Mouse (Mus musculus) midbrain, embryonic 10.5 days (tissue): ENCODE measurements around the gene Kremen2. TPM values are rescaled to one million over a fixed set of nuclear protein-coding genes. Genes with fewer than 3 reads are reported as not detected.

ENCODE experiments used
- polyA plus RNA-seq: library from polyadenylated mRNA; unstranded; fragments of >200 nt; fragmentation: Nextera tagmentation; extraction: Ambion mirVana; gene quantifications from 2 replicates; pipeline ENCODE4 v1.2.1, GENCODE M21; 2016

Kremen2 gene
- polyA plus RNA-seq, 1 experiment from 2014 or later = 2.3 TPM

Other genes starting within 250 kb of the Kremen2 start
- 27.5 and 28.7 TPM in 2 replicates for gene Zfp213, start 181.6 kb downstream of the Kremen2 start, polyA plus RNA-seq
- 19.8 and 25.7 TPM in 2 replicates for gene Zfp13, start 146.3 kb downstream of the Kremen2 start, polyA plus RNA-seq
- gene Zscan10, start 145.0 kb downstream of the Kremen2 start, polyA plus RNA-seq = 0.12 and 0.19 TPM in 2 replicates
- gene Mmp25, start 100.6 kb downstream of the Kremen2 start, polyA plus RNA-seq = 0.89 and 1.1 TPM in 2 replicates
- gene Bicdl2, start 85.3 kb downstream of the Kremen2 start, polyA plus RNA-seq = 0.32 TPM in 1 of 2 replicates, not detected in the other
- gene Hcfc1r1, start 72.2 kb downstream of the Kremen2 start, polyA plus RNA-seq = 29.5 and 36.4 TPM in 2 replicates
- 74.2 and 77.3 TPM in 2 replicates for gene Thoc6, start 72.0 kb downstream of the Kremen2 start, polyA plus RNA-seq
- gene Tnfrsf12a, start 68.4 kb downstream of the Kremen2 start, polyA plus RNA-seq = 3.2 and 3.8 TPM in 2 replicates
- 3.5 and 10.1 TPM in 2 replicates for gene Cldn6, start 66.6 kb downstream of the Kremen2 start, polyA plus RNA-seq
- gene Cldn9, start 61.8 kb downstream of the Kremen2 start, polyA plus RNA-seq = 1.5 and 3.1 TPM in 2 replicates
- gene 1520401A03Rik, start 23.1 kb downstream of the Kremen2 start, polyA plus RNA-seq = not detected in 2 replicates
- 58.5 and 59.7 TPM in 2 replicates for gene Pkmyt1, start 19.5 kb downstream of the Kremen2 start, polyA plus RNA-seq
- gene Paqr4, start 5.0 kb downstream of the Kremen2 start, polyA plus RNA-seq = 27.6 and 36.2 TPM in 2 replicates
- 187 and 202 TPM in 2 replicates for gene Flywch1, start 25.8 kb upstream of the Kremen2 start, polyA plus RNA-seq
- gene Flywch2, start 40.2 kb upstream of the Kremen2 start, polyA plus RNA-seq = 19.5 and 23.4 TPM in 2 replicates
- 509 and 515 TPM in 2 replicates for gene Srrm2, start 44.7 kb upstream of the Kremen2 start, polyA plus RNA-seq
- gene Elob, start 83.3 kb upstream of the Kremen2 start, polyA plus RNA-seq = 1,078 TPM in 2 replicates
- 0.28 and 0.52 TPM in 2 replicates for gene Prss33, start 90.2 kb upstream of the Kremen2 start, polyA plus RNA-seq
- gene Prss32, start 98.0 kb upstream of the Kremen2 start, polyA plus RNA-seq = not detected in 2 replicates
- gene Prss41, start 98.3 kb upstream of the Kremen2 start, polyA plus RNA-seq = 1.7 and 2.3 TPM in 2 replicates
- not detected in 2 replicates for gene Prss21, start 122.2 kb upstream of the Kremen2 start, polyA plus RNA-seq
- not detected in 2 replicates for gene Dcpp1, start 135.0 kb upstream of the Kremen2 start, polyA plus RNA-seq
- not detected in 2 replicates for gene Dcpp2, start 135.0 kb upstream of the Kremen2 start, polyA plus RNA-seq
- not detected in 2 replicates for gene Dcpp3, start 171.6 kb upstream of the Kremen2 start, polyA plus RNA-seq
- not detected in 2 replicates for gene Sbp, start 195.8 kb upstream of the Kremen2 start, polyA plus RNA-seq
- not detected in 2 replicates for gene Sbpl, start 209.4 kb upstream of the Kremen2 start, polyA plus RNA-seq
- gene Prss30, start 234.7 kb upstream of the Kremen2 start, polyA plus RNA-seq = not detected in 2 replicates